Mouse (Mus musculus) ES-E14 (cell line): ENCODE measurements around the gene Slc38a1. TPM values are rescaled to one million over a fixed set of nuclear protein-coding genes. Genes with fewer than 3 reads are reported as not detected.
"Not testable (repeated sequence)": the region's sequence is repeated elsewhere in the genome, so short reads cannot be mapped to it uniquely, and the experiment has no call there.

Experiments used
- DNase-seq: peaks from one replicate; pipeline ENCODE4 v3.0.0-alpha.2; 2013; ENCODE audit warnings: low read depth, low spot score
- H3K27ac ChIP-seq: 2 replicates; pipeline ENCODE4 v1.5.1; 2012; ENCODE audit warnings: low read depth, mild to moderate bottlenecking, low read length, moderate library complexity, mixed read lengths; ENCODE audit not compliant: poor library complexity, insufficient read depth, severe bottlenecking
- H3K36me3 ChIP-seq: 2 replicates; pipeline ENCODE4 v1.6.1; 2012; ENCODE audit warnings: mild to moderate bottlenecking, low read length, moderate library complexity, mixed read lengths; ENCODE audit not compliant: control insufficient read depth, poor library complexity, insufficient read depth, severe bottlenecking
- H3K4me1 ChIP-seq, 2 experiments: fragments of 150-350 bp in 1 of 2; sonication (generic) in 1 of 2; 2 replicates each; pipeline ENCODE4 v1.6.1; 2012; ENCODE audit warnings: low read length in 2 of 2, mild to moderate bottlenecking in 1 of 2, mixed read lengths in 1 of 2; ENCODE audit not compliant: control insufficient read depth in 2 of 2, insufficient read depth in 2 of 2, poor library complexity in 1 of 2
- H3K4me3 ChIP-seq, 2 experiments: fragments of 150-350 bp in 1 of 2; sonication (generic) in 1 of 2; 2 replicates each; pipeline ENCODE4 v1.5.1; 2012; ENCODE audit warnings: low read length in 2 of 2, low read depth in 1 of 2, mild to moderate bottlenecking in 1 of 2, mixed read lengths in 1 of 2; ENCODE audit not compliant: insufficient read depth in 1 of 2, poor library complexity in 1 of 2, severe bottlenecking in 1 of 2
- H3K9ac ChIP-seq: 2 replicates; pipeline ENCODE4 v1.6.1; 2012; ENCODE audit warnings: low read depth, mild to moderate bottlenecking, low read length, mixed read lengths; ENCODE audit not compliant: poor library complexity, insufficient read depth, severe bottlenecking
- H3K9me3 ChIP-seq: fragments of 150-350 bp; sonication (generic); 2 replicates; pipeline ENCODE4 v1.6.1; 2012; ENCODE audit warnings: low read depth, mild to moderate bottlenecking, low read length; ENCODE audit not compliant: control insufficient read depth, insufficient read depth
- CHD2 ChIP-seq: IDR thresholded peaks from 2 replicates; pipeline ENCODE4 v1.6.1; 2014; ENCODE audit warnings: mild to moderate bottlenecking, low read depth, low read length, inconsistent platforms
- HCFC1 ChIP-seq: IDR thresholded peaks from 2 replicates; pipeline ENCODE4 v1.6.1; 2012; ENCODE audit warnings: low read length, inconsistent platforms, borderline replicate concordance; ENCODE audit not compliant: insufficient read depth
- MAFK ChIP-seq: IDR thresholded peaks from 2 replicates; pipeline ENCODE4 v1.6.1; 2014; ENCODE audit warnings: mild to moderate bottlenecking, low read depth, low read length, inconsistent platforms; ENCODE audit not compliant: insufficient read depth
- ZC3H11A ChIP-seq: IDR thresholded peaks from 2 replicates; pipeline ENCODE4 v1.6.1; 2012; ENCODE audit warnings: low read depth, mild to moderate bottlenecking, inconsistent platforms, low read length, borderline replicate concordance
- ZNF384 ChIP-seq: IDR thresholded peaks from 2 replicates; pipeline ENCODE4 v1.6.1; 2012; ENCODE audit warnings: low read depth, low read length, inconsistent platforms
- in situ Hi-C, 2 experiments: fragments of 600-800 bp; cut with MboI; formaldehyde crosslinking; loops; one replicate each; pipeline ENCODE4 v1.15.1; 2025; ENCODE audit warnings: low sequenced_read_pairs in 2 of 2, inconsistent platforms in 1 of 2; ENCODE audit not compliant: unreplicated experiment in 2 of 2
- total RNA-seq: library from RNA; depleted of rRNA; stranded (reverse); fragments of 300-350 nt; gene quantifications from 2 replicates; pipeline ENCODE4 v1.2.3, GENCODE M21; 2012

Slc38a1 gene
- total RNA-seq, 1 experiment = 95.6 TPM

DNA sequence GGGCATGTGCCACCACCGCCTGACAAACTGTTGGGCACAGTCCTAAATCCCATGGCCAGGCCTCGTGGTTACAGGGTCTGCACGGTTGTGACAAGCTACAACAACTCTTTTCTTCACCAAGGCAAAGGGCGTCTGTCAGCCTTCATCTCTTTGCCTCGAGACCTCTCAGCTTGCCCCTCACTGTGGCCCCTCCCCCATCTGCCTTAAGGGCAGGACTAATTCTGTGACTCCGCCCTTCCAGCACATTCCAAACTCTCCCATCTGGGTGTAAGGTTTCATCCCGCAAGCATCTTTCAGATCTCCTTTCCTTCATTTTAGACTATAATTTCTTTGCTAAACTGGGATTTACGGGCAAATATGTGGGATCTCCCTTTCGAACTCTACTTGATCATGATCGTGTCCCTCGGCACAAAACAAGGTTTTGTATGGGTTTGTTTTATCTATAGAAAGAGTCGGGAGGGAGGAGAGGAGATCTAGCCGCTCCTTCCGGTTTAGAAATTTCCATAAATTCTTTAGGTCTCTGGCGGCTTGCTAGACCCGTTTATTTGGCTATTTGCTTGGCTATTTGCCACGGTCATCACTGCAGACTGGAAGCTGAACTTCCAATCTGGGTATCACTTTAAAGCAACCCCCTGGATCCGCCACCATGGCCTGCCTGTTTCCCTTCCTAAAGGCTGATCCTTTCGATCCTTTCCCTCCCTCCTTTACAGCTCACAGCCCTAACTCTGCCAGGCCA, 7.9 kb downstream of the Slc38a1 start:
- H3K9ac ChIP-seq = peak overlapping the region; percentile 54
- TF ChIP-seq CHD2 (0 out of 2 replicates have a peak, but pooled peaks have one; percentile 34), MAFK (no peak)
- H3K4me1 ChIP-seq = peaks cover 7 to 29% of the 10 kb centered on the region in 2 experiments
- H3K36me3 ChIP-seq = peaks cover 9% of the 10 kb centered on the region; the same call in 1 of the 2 replicates
- peak overlapping the region; percentile 84 for H3K27ac ChIP-seq
- peak overlapping the region; percentile 42 to 43 for H3K4me3 ChIP-seq
- peak; percentile 99 for DNase-seq
- in situ Hi-C loops = no loop called here
- no peaks in the 10 kb centered on the region for H3K9me3 ChIP-seq

DNA sequence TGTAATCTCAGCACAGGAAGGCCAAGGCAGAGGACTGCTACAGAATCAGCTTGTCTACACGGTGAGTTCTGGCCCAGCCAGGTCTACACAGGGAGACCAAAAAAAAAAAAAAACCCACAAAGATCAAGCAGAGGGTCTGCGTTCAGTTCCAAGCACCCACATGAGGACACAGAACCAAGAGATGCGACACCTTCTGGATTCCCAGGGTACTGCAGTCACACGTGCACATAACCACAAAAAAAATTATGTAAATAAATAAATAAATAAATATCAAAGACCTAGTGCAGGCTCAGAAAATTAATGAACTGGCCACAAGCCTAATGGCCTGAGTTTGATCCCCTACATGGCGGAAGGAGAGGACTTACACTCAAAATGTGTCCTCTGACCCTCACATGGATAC, 10.5 kb downstream of the Slc38a1 start:
- in situ Hi-C loops = no loop called here
- H3K9ac ChIP-seq = no peak overlapping the region

DNA sequence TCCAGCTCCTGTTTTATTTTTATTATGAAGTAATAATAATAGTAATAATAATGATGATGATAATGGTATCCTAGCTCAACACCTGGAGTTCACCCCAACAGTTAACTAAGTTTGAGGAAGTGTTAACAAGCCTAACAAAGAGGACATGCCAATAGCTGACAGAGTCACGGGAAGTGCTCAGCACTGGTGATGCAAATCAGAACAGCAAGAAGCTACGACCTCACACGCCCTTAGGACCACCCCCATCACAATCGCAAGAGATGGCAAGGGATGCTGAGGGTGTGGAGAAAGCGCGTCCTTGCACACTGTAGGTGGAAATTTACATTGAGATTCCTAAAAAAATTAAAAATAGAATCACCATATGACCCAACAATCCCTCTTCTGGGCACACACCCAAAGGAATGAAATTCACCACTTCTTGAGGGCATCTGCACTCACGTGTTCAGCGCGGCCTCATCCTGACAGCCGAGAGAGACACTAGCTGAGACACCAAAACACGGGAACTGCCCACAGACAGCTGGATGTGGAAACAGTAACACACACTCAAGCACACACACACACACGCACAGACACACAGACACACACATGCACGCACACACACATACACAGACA, 11.5 kb downstream of the Slc38a1 start:
- Histone ChIP-seq H3K9me3 (no peaks in the 10 kb centered on the region), H3K9ac (no peak overlapping the region), H3K36me3 (peaks cover 9% of the 10 kb centered on the region; the same call in 1 of the 2 replicates), H3K27ac (no peak overlapping the region), H3K4me3 (no peak overlapping the region), H3K4me1 (peaks cover 4 to 23% of the 10 kb centered on the region in 2 experiments)
- in situ Hi-C loops = no loop called here
- TF ChIP-seq ZNF384 (no peak), HCFC1 (no peak), ZC3H11A (no peak), MAFK (no peak), CHD2 (no peak)
- no peak for DNase-seq

More for the DNA sequence above, 10.5 kb downstream of the Slc38a1 start:
- TF ChIP-seq CHD2 = no peak
- TF ChIP-seq ZNF384 = 0 out of 2 replicates have a peak, but pooled peaks have one; percentile 15
- H3K9me3 ChIP-seq = no peaks in the 10 kb centered on the region
- H3K4me3 ChIP-seq = no peak overlapping the region
- no peak for DNase-seq
- peaks cover 7 to 23% of the 10 kb centered on the region in 2 experiments for H3K4me1 ChIP-seq
- no peak overlapping the region for H3K27ac ChIP-seq
- peaks cover 9% of the 10 kb centered on the region; the same call in 1 of the 2 replicates for H3K36me3 ChIP-seq

DNA sequence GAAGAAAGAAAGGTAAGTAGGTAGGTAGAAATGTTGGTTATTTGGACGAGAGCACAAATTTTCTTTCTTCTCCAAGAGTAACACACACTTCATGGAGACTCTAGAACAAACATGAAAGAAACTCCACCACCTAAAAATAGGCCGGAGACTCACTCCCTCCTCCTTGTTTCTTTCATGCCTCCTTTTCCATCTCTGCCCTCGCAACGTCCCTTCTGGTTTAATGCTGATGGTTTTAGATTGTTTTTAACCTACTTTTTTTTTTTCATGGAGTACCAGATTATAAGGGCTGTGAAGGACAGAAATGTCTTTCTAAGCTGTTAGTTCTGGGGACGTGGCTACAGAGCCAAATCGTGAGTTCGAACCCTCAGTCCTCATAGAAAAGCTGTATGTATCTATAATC, 14.5 kb downstream of the Slc38a1 start:
- H3K36me3 ChIP-seq = peaks cover 12% of the 10 kb centered on the region
- H3K4me3 ChIP-seq = no peak overlapping the region
- no peak for DNase-seq
- peaks cover 4 to 16% of the 10 kb centered on the region in 2 experiments; a peak in 3 of 4 replicates for H3K4me1 ChIP-seq
- TF ChIP-seq ZNF384 (no peak), HCFC1 (no peak), MAFK (no peak)
- in situ Hi-C loops = no loop called here
- no peak overlapping the region for H3K27ac ChIP-seq
- H3K9ac ChIP-seq = no peak overlapping the region
- no peaks in the 10 kb centered on the region for H3K9me3 ChIP-seq

DNA sequence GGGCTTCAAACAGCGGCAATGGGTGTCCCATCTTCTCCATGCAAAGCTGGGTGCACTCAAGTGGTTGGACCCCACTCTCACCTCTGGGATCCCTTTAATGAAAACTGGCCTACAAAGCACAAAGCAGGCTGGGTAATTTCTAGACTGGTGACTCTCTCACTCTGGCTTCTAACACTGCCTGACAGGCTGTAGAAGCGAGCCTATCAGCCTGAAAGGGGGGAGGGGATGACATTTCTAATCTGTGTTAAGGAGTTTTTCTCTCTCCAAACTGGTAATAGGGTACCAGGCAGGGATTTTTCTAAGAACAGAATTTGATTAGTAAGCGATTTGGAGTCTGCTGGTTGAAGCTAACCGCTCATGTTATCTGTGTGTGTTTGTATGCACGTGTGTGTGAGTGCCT, 15.8 kb downstream of the Slc38a1 start:
- peaks cover 21% of the 10 kb centered on the region for H3K36me3 ChIP-seq

DNA sequence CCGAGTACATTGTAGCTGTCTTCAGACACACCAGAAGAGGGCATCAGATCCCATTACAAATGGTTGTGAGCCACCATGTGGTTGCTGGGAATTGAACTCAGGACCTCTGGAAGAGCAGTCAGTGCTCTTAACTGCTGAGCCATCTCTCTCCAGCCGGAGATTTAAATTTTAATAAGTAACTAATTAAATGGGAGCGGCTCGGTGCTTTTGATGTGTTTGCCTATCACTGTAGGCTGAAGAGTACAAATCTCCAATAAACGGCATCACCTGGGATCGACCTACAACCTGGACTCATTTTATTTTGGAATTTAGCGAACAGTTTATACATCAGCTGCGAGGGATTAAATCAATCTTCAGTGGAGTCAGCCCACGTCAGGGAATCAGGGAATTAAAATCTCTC, 17.7 kb downstream of the Slc38a1 start:
- H3K36me3 ChIP-seq = peaks cover 25% of the 10 kb centered on the region

More for the DNA sequence above, 15.8 kb downstream of the Slc38a1 start:
- no peaks in the 10 kb centered on the region for H3K9me3 ChIP-seq
- H3K9ac ChIP-seq = no peak overlapping the region
- H3K4me3 ChIP-seq = no peak overlapping the region
- TF ChIP-seq ZNF384 (no peak), MAFK (no peak), HCFC1 (no peak), CHD2 (no peak), ZC3H11A (no peak)
- peaks cover 4 to 16% of the 10 kb centered on the region in 2 experiments; a peak in 3 of 4 replicates for H3K4me1 ChIP-seq
- H3K27ac ChIP-seq = no peak overlapping the region
- no peak for DNase-seq
- in situ Hi-C loops = no loop called here

More for the DNA sequence above, 17.7 kb downstream of the Slc38a1 start:
- H3K4me3 ChIP-seq, H3K9ac ChIP-seq, H3K9me3 ChIP-seq, H3K27ac ChIP-seq, DNase-seq, in situ Hi-C loops, H3K4me1 ChIP-seq: not testable (repeated sequence)
